Mouse (Mus musculus): ENCODE data around the gene Rpl9-ps1.

- TF ChIP-seq CTCF (IDR thresholded peaks at IDR 0.05; ENCODE audit: low read depth) (no peak), EP300 (IDR thresholded peaks at IDR 0.05; ENCODE audit: low read depth) (no peak)
Observed at GRCm38 (mm10) chr11:83662204-83662603, 16.8 kb upstream of the Rpl9-ps1 start, which contains the start of gene Ccl4.
